Mouse (Mus musculus) MEL (cell line): ENCODE data around the gene Gm28635. TPM values are rescaled to one million over a fixed set of nuclear protein-coding genes. Genes with fewer than 3 reads are reported as not detected.

Experiments
- DNase-seq: peaks from one replicate; pipeline ENCODE4 v3.0.0; 2011; ENCODE audit warnings: low read depth, low spot score
- H3K27ac ChIP-seq: 2 replicates; pipeline ENCODE4 v1.5.1; 2012; ENCODE audit warnings: low read depth, mild to moderate bottlenecking, control low read depth, low read length, moderate library complexity; ENCODE audit not compliant: control insufficient read depth
- H3K27me3 ChIP-seq, 2 experiments: fragments of 150-350 bp in 1 of 2; sonication (generic) in 1 of 2; 2 replicates each; pipeline ENCODE4 v1.6.1; 2012; ENCODE audit warnings: low read length in 2 of 2, mild to moderate bottlenecking in 2 of 2, improper control_type of control experiment in 1 of 2, moderate library complexity in 1 of 2; ENCODE audit not compliant: insufficient read depth in 2 of 2, control insufficient read depth in 1 of 2
- H3K36me3 ChIP-seq, 2 experiments: 2 replicates each; pipeline ENCODE4 v1.6.1; 2012 to 2014; ENCODE audit warnings: low read length in 2 of 2, improper control_type of control experiment in 1 of 2, inconsistent platforms in 1 of 2, mild to moderate bottlenecking in 1 of 2; ENCODE audit not compliant: insufficient read depth in 2 of 2, control insufficient read depth in 1 of 2
- H3K4me1 ChIP-seq, 2 experiments: fragments of 150-350 bp in 1 of 2; sonication (generic) in 1 of 2; 2 replicates each; pipeline ENCODE4 v1.6.1; 2012; ENCODE audit warnings: low read length in 2 of 2, improper control_type of control experiment in 1 of 2, mild to moderate bottlenecking in 1 of 2; ENCODE audit not compliant: insufficient read depth in 2 of 2, control insufficient read depth in 1 of 2
- H3K4me3 ChIP-seq, 2 experiments: fragments of 150-350 bp in 1 of 2; sonication (generic) in 1 of 2; 2 replicates each; pipeline ENCODE4 v1.5.1; 2012; ENCODE audit warnings: low read depth in 2 of 2, low read length in 2 of 2, mild to moderate bottlenecking in 2 of 2, moderate library complexity in 2 of 2, control low read depth in 1 of 2, improper control_type of control experiment in 1 of 2; ENCODE audit not compliant: control insufficient read depth in 1 of 2, insufficient read depth in 1 of 2
- H3K79me2 ChIP-seq: 2 replicates; pipeline ENCODE4 v1.6.1; 2012; ENCODE audit warnings: mild to moderate bottlenecking, low read length, moderate library complexity; ENCODE audit not compliant: control insufficient read depth, poor library complexity, insufficient read depth
- H3K9ac ChIP-seq: 2 replicates; pipeline ENCODE4 v1.6.1; 2012; ENCODE audit warnings: low read depth, mild to moderate bottlenecking, control low read depth, low read length, moderate library complexity; ENCODE audit not compliant: control insufficient read depth, poor library complexity, severe bottlenecking
- H3K9me3 ChIP-seq: fragments of 150-350 bp; sonication (generic); replicated peaks from 2 replicates; pipeline ENCODE4 v1.6.1; 2012; ENCODE audit warnings: mild to moderate bottlenecking, low read length, improper control_type of control experiment, moderate library complexity; ENCODE audit not compliant: insufficient read depth
- BHLHE40 ChIP-seq: IDR thresholded peaks from 2 replicates; pipeline ENCODE4 v1.6.1; 2012; ENCODE audit warnings: low read depth, mild to moderate bottlenecking, inconsistent platforms, low read length, improper control_type of control experiment, borderline replicate concordance
- CHD1 ChIP-seq: IDR thresholded peaks from 2 replicates; pipeline ENCODE4 v1.6.1; 2012; ENCODE audit warnings: low read depth, mild to moderate bottlenecking, inconsistent platforms, low read length, improper control_type of control experiment
- CHD2 ChIP-seq: IDR thresholded peaks from 2 replicates; pipeline ENCODE4 v1.6.1; 2011; ENCODE audit warnings: low read length, improper control_type of control experiment
- CTCF ChIP-seq, 3 experiments: IDR thresholded peaks in 2 of 3; conservative IDR thresholded peaks in 1 of 3; 2 replicates each; pipeline ENCODE4 v1.5.1; 2011 to 2012; ENCODE audit warnings: low read length in 3 of 3, low read depth in 2 of 3, mild to moderate bottlenecking in 2 of 3, improper control_type of control experiment in 1 of 3, inconsistent platforms in 1 of 3, mixed read lengths in 1 of 3, moderate library complexity in 1 of 3; ENCODE audit not compliant: control insufficient read depth in 1 of 3, insufficient read depth in 1 of 3, poor library complexity in 1 of 3, severe bottlenecking in 1 of 3
- E2F4 ChIP-seq: IDR thresholded peaks from 2 replicates; pipeline ENCODE4 v1.6.1; 2011; ENCODE audit warnings: low read depth, low read length, improper control_type of control experiment, borderline replicate concordance
- ELF1 ChIP-seq: IDR thresholded peaks from 2 replicates; pipeline ENCODE4 v1.6.1; 2014; ENCODE audit warnings: low read depth, mild to moderate bottlenecking, inconsistent platforms, low read length, improper control_type of control experiment, moderate library complexity
- EP300 ChIP-seq, 2 experiments: IDR thresholded peaks; 2 replicates each; pipeline ENCODE4 v1.6.1; 2011; ENCODE audit warnings: improper control_type of control experiment in 2 of 2, low read length in 2 of 2, low read depth in 1 of 2, mild to moderate bottlenecking in 1 of 2
- ETS1 ChIP-seq: IDR thresholded peaks from 2 replicates; pipeline ENCODE4 v1.6.1; 2012; ENCODE audit warnings: low read depth, mild to moderate bottlenecking, inconsistent platforms, low read length, improper control_type of control experiment, moderate library complexity
- GABPA ChIP-seq: IDR thresholded peaks from 2 replicates; pipeline ENCODE4 v1.6.1; 2012; ENCODE audit warnings: low read depth, mild to moderate bottlenecking, inconsistent platforms, low read length, improper control_type of control experiment, moderate library complexity
- GATA1 ChIP-seq: IDR thresholded peaks from 2 replicates; pipeline ENCODE4 v1.6.1; 2011; ENCODE audit warnings: low read depth, low read length, improper control_type of control experiment
- JUND ChIP-seq: IDR thresholded peaks from 2 replicates; pipeline ENCODE4 v1.6.1; 2011; ENCODE audit warnings: low read depth, mild to moderate bottlenecking, improper control_type of control experiment, low read length
- KAT2A ChIP-seq: conservative IDR thresholded peaks from 2 replicates; pipeline ENCODE4 v1.6.1; 2012; ENCODE audit warnings: low read depth, low read length, improper control_type of control experiment, inconsistent platforms
- MAFK ChIP-seq: IDR thresholded peaks from 2 replicates; pipeline ENCODE4 v1.6.1; 2011; ENCODE audit warnings: low read depth, mild to moderate bottlenecking, low read length, improper control_type of control experiment, borderline replicate concordance
- MAX ChIP-seq: IDR thresholded peaks from 2 replicates; pipeline ENCODE4 v1.6.1; 2011; ENCODE audit warnings: low read length, improper control_type of control experiment
- MAZ ChIP-seq: IDR thresholded peaks from 2 replicates; pipeline ENCODE4 v1.6.1; 2012; ENCODE audit warnings: low read depth, mild to moderate bottlenecking, inconsistent platforms, low read length, improper control_type of control experiment
- MYC ChIP-seq: IDR thresholded peaks from 2 replicates; pipeline ENCODE4 v1.6.1; 2011; ENCODE audit warnings: low read depth, mild to moderate bottlenecking, low read length, improper control_type of control experiment, moderate library complexity
- NELFE ChIP-seq: IDR thresholded peaks from 2 replicates; pipeline ENCODE4 v1.6.1; 2011; ENCODE audit warnings: low read depth, low read length, improper control_type of control experiment
- NRF1 ChIP-seq: IDR thresholded peaks from 2 replicates; pipeline ENCODE4 v1.6.1; 2014; ENCODE audit warnings: low read depth, mild to moderate bottlenecking, inconsistent platforms, low read length, improper control_type of control experiment, moderate library complexity; ENCODE audit not compliant: poor library complexity, insufficient read depth, severe bottlenecking
- POLR2A ChIP-seq, 2 experiments: IDR thresholded peaks; 2 replicates each; pipeline ENCODE4 v1.6.1; 2011 to 2012; ENCODE audit warnings: low read length in 2 of 2, mild to moderate bottlenecking in 2 of 2, control low read depth in 1 of 2, improper control_type of control experiment in 1 of 2, low read depth in 1 of 2, moderate library complexity in 1 of 2; ENCODE audit not compliant: control insufficient read depth in 1 of 2, insufficient read depth in 1 of 2, poor library complexity in 1 of 2
- POLR2AphosphoS2 ChIP-seq: IDR thresholded peaks from 2 replicates; pipeline ENCODE4 v1.6.1; 2011; ENCODE audit warnings: low read length, improper control_type of control experiment
- POLR2AphosphoS5 ChIP-seq: IDR thresholded peaks from 2 replicates; pipeline ENCODE4 v1.6.1; 2012; ENCODE audit warnings: low read depth, borderline replicate concordance, mild to moderate bottlenecking, inconsistent platforms, low read length, moderate library complexity, mixed read lengths
- RAD21 ChIP-seq: IDR thresholded peaks from 2 replicates; pipeline ENCODE4 v1.6.1; 2011; ENCODE audit warnings: mild to moderate bottlenecking, low read depth, low read length, improper control_type of control experiment
- RCOR1 ChIP-seq: IDR thresholded peaks from 2 replicates; pipeline ENCODE4 v1.6.1; 2012; ENCODE audit warnings: low read depth, mild to moderate bottlenecking, inconsistent platforms, low read length, improper control_type of control experiment
- SIN3A ChIP-seq: IDR thresholded peaks from 2 replicates; pipeline ENCODE4 v1.6.1; 2012; ENCODE audit warnings: low read length, improper control_type of control experiment, inconsistent platforms
- SMC3 ChIP-seq: IDR thresholded peaks from 2 replicates; pipeline ENCODE4 v1.6.1; 2011; ENCODE audit warnings: low read depth, low read length, improper control_type of control experiment
- TBP ChIP-seq: IDR thresholded peaks from 2 replicates; pipeline ENCODE4 v1.8.0; 2011; ENCODE audit warnings: low read depth, low read length, improper control_type of control experiment
- UBTF ChIP-seq: IDR thresholded peaks from 2 replicates; pipeline ENCODE4 v1.6.1; 2012; ENCODE audit warnings: low read depth, mild to moderate bottlenecking, inconsistent platforms, low read length, improper control_type of control experiment, moderate library complexity, borderline replicate concordance; ENCODE audit not compliant: insufficient read depth
- ZC3H11A ChIP-seq: IDR thresholded peaks from 2 replicates; pipeline ENCODE4 v1.6.1; 2012; ENCODE audit warnings: low read depth, mild to moderate bottlenecking, inconsistent platforms, low read length, improper control_type of control experiment
- ZKSCAN1 ChIP-seq: IDR thresholded peaks from 2 replicates; pipeline ENCODE4 v1.6.1; 2012; ENCODE audit warnings: low read depth, mild to moderate bottlenecking, inconsistent platforms, low read length, improper control_type of control experiment, moderate library complexity
- ZMIZ1 ChIP-seq: IDR thresholded peaks from 2 replicates; pipeline ENCODE4 v1.6.1; 2012; ENCODE audit warnings: low read depth, mild to moderate bottlenecking, inconsistent platforms, low read length, improper control_type of control experiment, moderate library complexity
- ZNF384 ChIP-seq: IDR thresholded peaks from 2 replicates; pipeline ENCODE4 v1.6.1; 2012; ENCODE audit warnings: low read depth, mild to moderate bottlenecking, inconsistent platforms, low read length, improper control_type of control experiment
- polyA plus RNA-seq, 2 experiments: library from polyadenylated mRNA; stranded (reverse) in 1 of 2; unstranded in 1 of 2; fragments of >175 nt in 1 of 2; fragments of >200 nt in 1 of 2; gene quantifications; 2 replicates each; pipeline versions ENCODE4 v1.2.1 to v1.2.4; 2012; ENCODE audit warnings: low replicate concordance in 2 of 2, low read depth in 1 of 2; ENCODE audit not compliant: insufficient read length in 2 of 2, insufficient read depth in 1 of 2, missing spikeins in 1 of 2
- total RNA-seq: library from RNA; depleted of rRNA; stranded (reverse); fragments of 300-350 nt; gene quantifications from 2 replicates; pipeline ENCODE4 v1.2.3, GENCODE M21; 2012

The Gm28635 gene
- total and polyA plus RNA-seq, 3 experiments, result 0.19 TPM; not detected in 2

DNA sequence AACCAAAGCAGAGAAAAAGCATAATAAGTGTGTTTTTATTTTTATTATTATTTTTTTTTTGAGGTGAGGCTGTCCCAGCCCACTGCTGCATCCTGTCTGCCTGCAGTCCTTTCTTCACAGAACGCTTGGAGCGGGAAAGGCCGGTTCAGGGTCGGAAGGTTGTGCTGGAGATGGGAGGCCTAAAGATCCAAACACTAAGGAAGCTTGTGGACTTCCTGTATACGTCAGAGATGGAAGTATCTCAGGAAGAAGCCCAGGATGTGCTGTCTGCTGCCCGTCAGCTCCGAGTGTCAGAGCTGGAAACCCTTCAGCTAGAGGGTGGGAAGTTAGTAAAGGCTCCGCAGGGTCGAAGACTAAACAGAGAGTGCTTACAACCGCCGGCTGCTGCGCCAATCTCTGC, 11.8 kb downstream of the Gm28635 start:
- H3K4me1 ChIP-seq, result peaks cover 0 to 6% of the 10 kb centered on the region in 2 experiments; a peak in 1 of 4 replicates
- no peak overlapping the region for H3K27ac ChIP-seq
- TF ChIP-seq POLR2AphosphoS2 (no peak), CHD1 (no peak), EP300 (IDR thresholded peaks at IDR 0.05; ENCODE audit: low read depth in 1 of 2, low read length in 2 of 2) (no peak), GATA1 (no peak), E2F4 (no peak), NELFE (no peak), ELF1 (no peak), POLR2AphosphoS5 (no peak), ZMIZ1 (no peak), ZNF384 (no peak), GABPA (no peak), MAZ (no peak), CHD2 (no peak), RCOR1 (no peak), MAFK (no peak), POLR2A (IDR thresholded peaks at IDR 0.05; ENCODE audit: control insufficient read depth in 1 of 2, insufficient read depth in 1 of 2, low read depth in 1 of 2, low read length in 2 of 2, poor library complexity in 1 of 2) (no peak), BHLHE40 (no peak), ETS1 (no peak), JUND (no peak), TBP (no peak)

DNA sequence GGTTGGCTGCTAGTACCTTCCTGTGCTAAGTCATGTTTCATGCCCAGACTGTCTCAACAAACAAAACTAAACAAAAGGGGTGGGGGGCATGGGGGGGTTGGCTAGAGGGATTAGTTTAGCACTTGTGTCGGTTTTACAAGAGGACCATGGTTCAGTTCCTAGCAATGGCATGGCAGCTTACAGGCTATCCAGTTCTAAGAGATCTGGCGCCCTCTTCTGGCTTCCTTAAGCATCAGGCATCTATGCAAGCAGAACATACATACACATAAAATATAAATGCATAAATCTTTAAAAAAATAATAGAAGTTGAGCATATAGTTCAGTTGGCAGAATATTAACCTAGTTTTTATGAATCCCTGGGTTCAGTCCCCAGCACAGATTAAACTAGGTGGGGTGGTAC, 15.0 kb downstream of the Gm28635 start:
- Histone ChIP-seq H3K27ac (no peak overlapping the region), H3K9ac (no peak overlapping the region), H3K4me1 (no peaks in the 10 kb centered on the region), H3K79me2 (no peaks in the 10 kb centered on the region), H3K27me3 (no peaks in the 10 kb centered on the region), H3K36me3 (no peaks in the 10 kb centered on the region), H3K9me3 (no peaks in the 10 kb centered on the region), H3K4me3 (no peak overlapping the region)
- DNase-seq, result peak; percentile 92
- no peak for TF ChIP-seq MAFK
- TF ChIP-seq TBP, result no peak
- TF ChIP-seq ZNF384, result peak; percentile 52; the same call in 1 of the 2 replicates
- no peak for TF ChIP-seq MAX
- no peak for TF ChIP-seq POLR2AphosphoS2
- no peak for TF ChIP-seq NELFE
- TF ChIP-seq SMC3, result peak; percentile 85
- TF ChIP-seq ETS1, result no peak
- no peak for TF ChIP-seq MYC
- TF ChIP-seq ZC3H11A, result peak; percentile 88
- TF ChIP-seq KAT2A, result no peak
- TF ChIP-seq SIN3A, result no peak
- no peak for TF ChIP-seq ZMIZ1
- TF ChIP-seq RAD21, result peak; percentile 91
- TF ChIP-seq EP300 (IDR thresholded peaks at IDR 0.05; ENCODE audit: low read depth in 1 of 2, low read length in 2 of 2), result no peak
- TF ChIP-seq ZKSCAN1, result no peak
- TF ChIP-seq NRF1, result no peak
- no peak for TF ChIP-seq GATA1
- TF ChIP-seq RCOR1, result no peak
- no peak for TF ChIP-seq ELF1
- TF ChIP-seq UBTF, result no peak
- no peak for TF ChIP-seq BHLHE40
- TF ChIP-seq CTCF (IDR thresholded peaks at IDR 0.05 in 2 of 3, conservative IDR thresholded peaks at IDR 0.05 in 1 of 3; ENCODE audit: control insufficient read depth in 1 of 3, insufficient read depth in 1 of 3, low read depth in 2 of 3, low read length in 3 of 3, poor library complexity in 1 of 3, severe bottlenecking in 1 of 3), result peak; percentile 65 to 87 (median 69)

More for the DNA sequence above, 11.8 kb downstream of the Gm28635 start:
- H3K79me2 ChIP-seq, result peaks cover 11% of the 10 kb centered on the region
- H3K4me3 ChIP-seq, result no peak overlapping the region
- no peak overlapping the region for H3K9ac ChIP-seq
- DNase-seq, result no peak
- H3K9me3 ChIP-seq, result no peaks in the 10 kb centered on the region
- H3K36me3 ChIP-seq, result peaks cover 0 to 12% of the 10 kb centered on the region in 2 experiments; a peak in 2 of 4 replicates
- no peaks in the 10 kb centered on the region for H3K27me3 ChIP-seq
